Mouse (Mus musculus): ENCODE results near the gene Hcn1. TPM values are rescaled to one million over a fixed set of nuclear protein-coding genes. Genes with fewer than 3 reads are reported as not detected.
A peak's percentile ranks its signal among the peaks of the same experiment; 100 is the strongest.

Gene Hcn1
- total RNA-seq, 2 experiments from 2014 or later, result not detected

GRCm38 (mm10) chr13:117851954-117852710 is 250.0 kb downstream of the Hcn1 start:
- peak; percentile 16; the same call in 1 of the 2 replicates for ATAC-seq (ENCODE audit: poor library complexity, severe bottlenecking)

- ATAC-seq (ENCODE audit: poor library complexity, severe bottlenecking), result peak; percentile 80
Observed at GRCm38 (mm10) chr13:117852711-117853051, 250.6 kb downstream of the Hcn1 start.

- no peak for ATAC-seq (ENCODE audit: poor library complexity, severe bottlenecking)
Observed at GRCm38 (mm10) chr13:117858416-117858815, 256.3 kb downstream of the Hcn1 start.

GRCm38 (mm10) chr13:117877787-117878186 is 275.7 kb downstream of the Hcn1 start:
- ATAC-seq (ENCODE audit: poor library complexity, severe bottlenecking), result peak; percentile 45; the same call in 1 of the 2 replicates

- ATAC-seq (ENCODE audit: poor library complexity, severe bottlenecking), result 0 out of 2 replicates have a peak, but pooled peaks have one; percentile 7
Observed at GRCm38 (mm10) chr13:117880471-117881225, 278.5 kb downstream of the Hcn1 start.

- ATAC-seq (ENCODE audit: poor library complexity, severe bottlenecking), result no peak
Observed at GRCm38 (mm10) chr13:117892076-117892475, 290.0 kb downstream of the Hcn1 start.

GRCm38 (mm10) chr13:117898052-117898451 is 295.9 kb downstream of the Hcn1 start:
- ATAC-seq (ENCODE audit: poor library complexity, severe bottlenecking), result no peak

- no peak for ATAC-seq (ENCODE audit: poor library complexity, severe bottlenecking)
Observed at GRCm38 (mm10) chr13:117907801-117908200, 305.7 kb downstream of the Hcn1 start.

GRCm38 (mm10) chr13:117929734-117930133 is 327.6 kb downstream of the Hcn1 start:
- no peak for ATAC-seq (ENCODE audit: poor library complexity, severe bottlenecking)

GRCm38 (mm10) chr13:117931746-117932145 is 329.6 kb downstream of the Hcn1 start:
- ATAC-seq (ENCODE audit: poor library complexity, severe bottlenecking), result no peak

GRCm38 (mm10) chr13:117938761-117939160 is 336.6 kb downstream of the Hcn1 start:
- ATAC-seq (ENCODE audit: poor library complexity, severe bottlenecking), result no peak

GRCm38 (mm10) chr13:117940536-117941280 is 338.6 kb downstream of the Hcn1 start:
- ATAC-seq (ENCODE audit: poor library complexity, severe bottlenecking), result no peak

GRCm38 (mm10) chr13:117946843-117947242 is 344.7 kb downstream of the Hcn1 start:
- no peak for ATAC-seq (ENCODE audit: poor library complexity, severe bottlenecking)

GRCm38 (mm10) chr13:117947704-117948376 is 345.7 kb downstream of the Hcn1 start:
- no peak for ATAC-seq (ENCODE audit: poor library complexity, severe bottlenecking)

- no peak for ATAC-seq (ENCODE audit: poor library complexity, severe bottlenecking)
Observed at GRCm38 (mm10) chr13:117958496-117959421, 356.6 kb downstream of the Hcn1 start.

- ATAC-seq (ENCODE audit: poor library complexity, severe bottlenecking), result no peak
Observed at GRCm38 (mm10) chr13:117964620-117965019, 362.5 kb downstream of the Hcn1 start.

GRCm38 (mm10) chr13:117975382-117975781 is 373.3 kb downstream of the Hcn1 start:
- no peak for ATAC-seq (ENCODE audit: poor library complexity, severe bottlenecking)

- no peak for ATAC-seq (ENCODE audit: poor library complexity, severe bottlenecking)
Observed at GRCm38 (mm10) chr13:117975823-117976222, 373.7 kb downstream of the Hcn1 start.

GRCm38 (mm10) chr13:117984339-117984738 is 382.2 kb downstream of the Hcn1 start:
- no peak for ATAC-seq (ENCODE audit: poor library complexity, severe bottlenecking)
